Mouse (Mus musculus) CH12.LX (cell line): Measurements from ENCODE around the gene Rnft2. TPM values are rescaled to one million over a fixed set of nuclear protein-coding genes. Genes with fewer than 3 reads are reported as not detected.

Experiments used
- DNase-seq: peaks from one replicate; pipeline ENCODE4 v3.0.0-alpha.2; 2013; ENCODE audit errors: extremely low read depth
- H3K27ac ChIP-seq: 2 replicates; pipeline ENCODE4 v1.5.1; 2012; ENCODE audit warnings: low read depth, mild to moderate bottlenecking, control low read depth, moderate library complexity; ENCODE audit not compliant: insufficient read depth
- H3K27me3 ChIP-seq: replicated peaks from 2 replicates; pipeline ENCODE3; 2012; ENCODE audit warnings: inconsistent platforms
- H3K36me3 ChIP-seq, 2 experiments: replicated peaks in 1 of 2; 2 replicates each; pipeline versions ENCODE3 to v1.6.1; 2012; ENCODE audit warnings: inconsistent platforms in 1 of 2, low read length in 1 of 2, mild to moderate bottlenecking in 1 of 2, mixed read lengths in 1 of 2, moderate library complexity in 1 of 2; ENCODE audit not compliant: control insufficient read depth in 1 of 2, insufficient read depth in 1 of 2
- H3K4me1 ChIP-seq, 2 experiments: 2 replicates each; pipeline ENCODE4 v1.6.1; 2012; ENCODE audit warnings: inconsistent platforms in 1 of 2, moderate library complexity in 1 of 2; ENCODE audit not compliant: insufficient read depth in 2 of 2, control insufficient read depth in 1 of 2
- H3K4me2 ChIP-seq: 2 replicates; pipeline ENCODE4 v1.6.1; 2012; ENCODE audit warnings: low read depth, mild to moderate bottlenecking, control low read depth; ENCODE audit not compliant: poor library complexity, insufficient read depth, severe bottlenecking
- H3K4me3 ChIP-seq, 3 experiments: fragments of 150-350 bp in 1 of 3; sonication (generic) in 1 of 3; replicated peaks in 1 of 3; 2 replicates each; pipeline versions ENCODE3 to v1.5.1; 2011 to 2012; ENCODE audit warnings: low read depth in 2 of 3, low read length in 2 of 3, mild to moderate bottlenecking in 2 of 3, moderate library complexity in 2 of 3, control low read depth in 1 of 3, improper control_type of control experiment in 1 of 3, inconsistent platforms in 1 of 3, mixed read lengths in 1 of 3; ENCODE audit not compliant: poor library complexity in 1 of 3
- H3K79me2 ChIP-seq: replicated peaks from 2 replicates; pipeline ENCODE4 v1.6.1; 2012; ENCODE audit warnings: mild to moderate bottlenecking, moderate library complexity; ENCODE audit not compliant: control insufficient read depth, poor library complexity, insufficient read depth, severe bottlenecking; ENCODE audit errors: extremely low read depth
- H3K9ac ChIP-seq: 2 replicates; pipeline ENCODE4 v1.6.1; 2012; ENCODE audit warnings: low read depth, mild to moderate bottlenecking, control low read depth, moderate library complexity; ENCODE audit not compliant: insufficient read depth
- H3K9me3 ChIP-seq: replicated peaks from 2 replicates; pipeline ENCODE3; 2012; ENCODE audit warnings: low read length, inconsistent platforms, mixed read lengths
- CHD1 ChIP-seq: IDR thresholded peaks from 2 replicates; pipeline ENCODE4 v1.6.1; 2012; ENCODE audit warnings: low read depth, low read length, improper control_type of control experiment, inconsistent platforms
- CTCF ChIP-seq, 2 experiments: IDR thresholded peaks in 1 of 2; conservative IDR thresholded peaks in 1 of 2; 2 replicates each; pipeline ENCODE4 v1.5.1; 2011 to 2012; ENCODE audit warnings: low read depth in 2 of 2, low read length in 2 of 2, improper control_type of control experiment in 1 of 2, inconsistent platforms in 1 of 2, mild to moderate bottlenecking in 1 of 2, moderate library complexity in 1 of 2
- E2F4 ChIP-seq: IDR thresholded peaks from 2 replicates; pipeline ENCODE4 v1.6.1; 2011; ENCODE audit warnings: low read depth, low read length, improper control_type of control experiment; ENCODE audit not compliant: insufficient replicate concordance
- ELF1 ChIP-seq: IDR thresholded peaks from 2 replicates; pipeline ENCODE4 v1.6.1; 2014; ENCODE audit warnings: low read depth, mild to moderate bottlenecking, inconsistent platforms, low read length, improper control_type of control experiment
- EP300 ChIP-seq: IDR thresholded peaks from 2 replicates; pipeline ENCODE4 v1.6.1; 2011; ENCODE audit warnings: low read length, improper control_type of control experiment
- HCFC1 ChIP-seq: IDR thresholded peaks from 2 replicates; pipeline ENCODE4 v1.6.1; 2012; ENCODE audit warnings: low read depth, mild to moderate bottlenecking, inconsistent platforms, low read length, improper control_type of control experiment
- IRF4 ChIP-seq: IDR thresholded peaks from 2 replicates; pipeline ENCODE4 v1.6.1; 2014; ENCODE audit warnings: low read depth, mild to moderate bottlenecking, inconsistent platforms, low read length, improper control_type of control experiment
- JUN ChIP-seq: IDR thresholded peaks from 2 replicates; pipeline ENCODE4 v1.6.1; 2011; ENCODE audit warnings: low read depth, mild to moderate bottlenecking, low read length, improper control_type of control experiment, moderate library complexity; ENCODE audit not compliant: insufficient read depth
- JUND ChIP-seq: conservative IDR thresholded peaks from 2 replicates; pipeline ENCODE4 v1.6.1; 2011; ENCODE audit warnings: low read depth, low read length, improper control_type of control experiment
- KAT2A ChIP-seq: IDR thresholded peaks from 2 replicates; pipeline ENCODE4 v1.6.1; 2012; ENCODE audit warnings: low read length, improper control_type of control experiment, inconsistent platforms; ENCODE audit not compliant: insufficient replicate concordance
- RAD21 ChIP-seq: IDR thresholded peaks from 2 replicates; pipeline ENCODE4 v1.6.1; 2011; ENCODE audit warnings: low read depth, mild to moderate bottlenecking, low read length, improper control_type of control experiment, moderate library complexity
- RCOR1 ChIP-seq: conservative IDR thresholded peaks from 2 replicates; pipeline ENCODE4 v1.6.1; 2012; ENCODE audit warnings: low read depth, mild to moderate bottlenecking, inconsistent platforms, low read length, improper control_type of control experiment
- TCF12 ChIP-seq: IDR thresholded peaks from 2 replicates; pipeline ENCODE4 v1.6.1; 2014; ENCODE audit warnings: low read depth, mild to moderate bottlenecking, inconsistent platforms, low read length, improper control_type of control experiment
- UBTF ChIP-seq: IDR thresholded peaks from 2 replicates; pipeline ENCODE4 v1.6.1; 2012; ENCODE audit warnings: low read depth, mild to moderate bottlenecking, inconsistent platforms, low read length, improper control_type of control experiment, moderate library complexity
- USF1 ChIP-seq: IDR thresholded peaks from 2 replicates; pipeline ENCODE4 v1.6.1; 2014; ENCODE audit warnings: low read depth, mild to moderate bottlenecking, inconsistent platforms, low read length, improper control_type of control experiment
- ZMIZ1 ChIP-seq: IDR thresholded peaks from 2 replicates; pipeline ENCODE4 v1.6.1; 2012; ENCODE audit warnings: low read depth, mild to moderate bottlenecking, inconsistent platforms, low read length, improper control_type of control experiment
- ZNF384 ChIP-seq: IDR thresholded peaks from 2 replicates; pipeline ENCODE4 v1.6.1; 2012; ENCODE audit warnings: low read depth, low read length, improper control_type of control experiment, inconsistent platforms
- dilution Hi-C: fragments of 300-500 bp; cut with MboI; formaldehyde crosslinking; loops from 2 replicates; pipeline ENCODE4 v1.14.3; 2020; ENCODE audit warnings: low sequenced_read_pairs; ENCODE audit not compliant: extremely low pct_unique_long_range_greater_than_20kb, extremely low pct_ligation_motif_present
- in situ Hi-C: fragments of 300-500 bp; cut with MboI; formaldehyde crosslinking; loops from 3 replicates; pipeline ENCODE4 v1.14.3; 2019; ENCODE audit warnings: low sequenced_read_pairs, low pct_ligation_motif_present, low pct_unique_long_range_greater_than_20kb, mixed read lengths
- polyA plus RNA-seq: library from polyadenylated mRNA; unstranded; fragments of >175 nt; gene quantifications from 2 replicates; pipeline ENCODE4 v1.2.1, GENCODE M21; 2012; ENCODE audit warnings: low read depth; ENCODE audit not compliant: insufficient read length
- total RNA-seq, 2 experiments: library from RNA; depleted of rRNA; stranded (reverse); fragments of 300-350 nt in 1 of 2; fragments of >200 nt in 1 of 2; gene quantifications; 2 replicates each; pipeline ENCODE4 v1.2.3; 2012 to 2014

Gene Rnft2
- total and polyA plus RNA-seq, 3 experiments, result 1.6 to 5.1 (median 3.4) TPM

DNA sequence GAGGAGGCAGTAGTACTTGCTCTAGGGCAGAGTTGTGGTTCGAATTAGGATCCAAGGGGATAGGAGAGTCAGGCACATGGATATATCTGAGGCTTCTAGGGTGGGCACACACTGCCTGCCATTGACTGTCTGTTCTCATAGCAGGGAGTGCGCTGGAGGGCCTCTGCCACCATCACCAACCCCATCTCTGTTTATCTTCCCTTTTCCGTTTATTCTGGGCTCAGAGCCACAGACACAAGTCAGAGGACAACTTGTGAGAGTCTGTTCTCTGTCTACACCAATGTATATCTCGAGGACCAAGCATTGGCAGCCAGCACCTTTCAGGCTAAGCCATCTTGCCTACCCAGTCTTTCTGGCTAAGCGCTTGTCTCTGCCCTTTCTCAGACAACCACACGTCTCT is 14.7 kb upstream of the Rnft2 start:
- no peak for DNase-seq
- H3K9ac ChIP-seq, result no peak overlapping the region
- peaks cover 7 to 8% of the 10 kb centered on the region in 2 experiments for H3K4me1 ChIP-seq
- TF ChIP-seq CHD1 (no peak), HCFC1 (no peak), ELF1 (no peak), EP300 (no peak), JUN (no peak), E2F4 (no peak), IRF4 (no peak), KAT2A (no peak), ZNF384 (no peak), JUND (no peak), USF1 (no peak)
- H3K4me2 ChIP-seq, result no peak overlapping the region
- dilution Hi-C loops, result no loop called here
- H3K79me2 ChIP-seq, result no peaks in the 10 kb centered on the region
- H3K9me3 ChIP-seq, result no peaks in the 10 kb centered on the region
- H3K36me3 ChIP-seq, result peaks cover 70 to 95% of the 10 kb centered on the region in 2 experiments
- H3K27ac ChIP-seq, result no peak overlapping the region
- H3K4me3 ChIP-seq, result no peak overlapping the region
- in situ Hi-C loops, result loop anchor here (10.0 kb wide), 1 partner anchor 475 kb away; no protein-coding TSS in a partner anchor
- H3K27me3 ChIP-seq, result no peaks in the 10 kb centered on the region

DNA sequence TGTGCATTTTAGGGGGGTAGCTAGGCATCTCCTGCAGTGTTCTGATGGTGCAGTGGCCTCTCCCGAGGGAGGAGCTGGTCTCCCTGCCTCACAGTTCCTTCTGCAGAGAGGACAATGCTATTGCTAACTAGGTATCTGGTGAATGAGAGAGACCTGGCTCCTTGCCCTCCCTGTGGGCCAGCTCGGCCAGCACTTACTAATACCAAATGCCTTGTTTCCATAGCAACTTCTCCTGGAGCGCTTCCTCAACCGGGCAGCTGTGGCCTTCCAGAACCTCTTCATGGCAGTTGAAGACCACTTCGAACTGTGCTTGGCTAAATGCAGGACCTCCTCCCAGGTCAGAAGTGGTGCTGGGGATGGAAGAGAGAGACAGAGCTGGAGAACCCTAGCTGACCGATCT is 14.2 kb upstream of the Rnft2 start:
- Histone ChIP-seq H3K27ac (no peak overlapping the region), H3K9me3 (no peaks in the 10 kb centered on the region), H3K27me3 (no peaks in the 10 kb centered on the region), H3K4me3 (no peak overlapping the region), H3K9ac (no peak overlapping the region), H3K4me2 (no peak overlapping the region), H3K79me2 (no peaks in the 10 kb centered on the region), H3K36me3 (peaks cover 70 to 94% of the 10 kb centered on the region in 2 experiments), H3K4me1 (peaks cover 3% of the 10 kb centered on the region in 2 experiments)
- DNase-seq, result no peak
- TF ChIP-seq ZMIZ1, result no peak
- TF ChIP-seq UBTF, result no peak
- in situ Hi-C loops, result no loop called here
- dilution Hi-C loops, result no loop called here

DNA sequence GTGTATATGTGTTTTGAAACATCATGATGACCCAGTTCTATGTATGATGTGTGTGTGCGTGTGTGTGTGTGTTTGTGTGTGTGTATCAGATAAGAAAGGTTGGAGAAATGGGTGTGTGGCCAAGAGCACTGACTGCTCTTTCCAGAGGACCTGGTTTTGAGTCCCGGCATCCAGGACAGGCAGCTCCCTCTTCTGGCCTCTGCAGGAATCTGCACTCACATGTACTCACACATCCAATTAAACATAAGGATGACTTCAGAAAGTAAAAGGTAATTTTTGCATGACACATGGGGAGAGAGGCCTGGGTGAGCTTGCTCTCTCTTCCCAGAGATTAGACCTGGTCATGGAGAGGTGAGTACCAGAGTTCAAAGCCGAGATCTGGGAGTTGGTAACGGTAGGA is 12.1 kb upstream of the Rnft2 start:
- in situ Hi-C loops, result no loop called here
- Histone ChIP-seq H3K4me1 (peaks cover 4 to 16% of the 10 kb centered on the region in 2 experiments; a peak in 2 of 4 replicates), H3K4me2 (no peak overlapping the region), H3K27ac (no peak overlapping the region), H3K79me2 (no peaks in the 10 kb centered on the region), H3K27me3 (no peaks in the 10 kb centered on the region), H3K36me3 (peaks cover 60 to 86% of the 10 kb centered on the region in 2 experiments), H3K9ac (no peak overlapping the region), H3K4me3 (no peak overlapping the region), H3K9me3 (no peaks in the 10 kb centered on the region)
- dilution Hi-C loops, result no loop called here
- TF ChIP-seq TCF12 (no peak), RCOR1 (no peak), CTCF (conservative IDR thresholded peaks at IDR 0.05 in 1 of 2, IDR thresholded peaks at IDR 0.05 in 1 of 2; ENCODE audit: low read depth in 2 of 2, low read length in 2 of 2) (peak in 1 of 2 experiments; percentile 44; a peak in 2 of 4 replicates), RAD21 (peak; percentile 18)
- DNase-seq, result no peak
